Mouse (Mus musculus): ENCODE data around the gene Fhit. TPM values are rescaled to one million over a fixed set of nuclear protein-coding genes. Genes with fewer than 3 reads are reported as not detected.

Gene Fhit
- polyA plus RNA-seq, 1 experiment from 2014 or later: 6.1 TPM

GRCm38 (mm10) chr14:9643700-9644099 is 1518.1 kb downstream of the Fhit start:
- 85% methylated on average over 7 of the region's 7 CpGs for WGBS

DNA sequence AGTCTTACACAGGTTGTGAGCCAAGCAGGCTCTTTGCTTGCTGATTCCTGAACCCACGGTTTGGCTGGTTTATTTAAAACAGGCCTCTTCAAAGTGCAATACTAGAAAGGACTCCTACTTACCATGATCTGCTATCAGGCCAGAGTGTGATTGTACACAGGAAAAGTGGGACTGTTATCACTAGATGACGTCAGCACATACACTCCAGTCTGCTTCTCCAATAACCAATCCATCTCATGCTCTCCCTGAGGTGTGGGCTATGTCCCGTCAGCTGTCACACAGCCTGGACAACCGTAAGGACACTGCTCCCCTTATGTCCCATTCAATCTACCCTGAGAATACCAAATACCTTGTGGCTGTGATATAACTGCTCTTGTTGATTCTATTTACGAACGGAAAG is 1519.2 kb downstream of the Fhit start:
- Histone ChIP-seq H3K9me3 (ENCODE audit: control insufficient read depth, low read length) (no peaks in the 10 kb centered on the region), H3K27ac (replicated peaks in 1 of 2; ENCODE audit: control insufficient read depth in 1 of 2, insufficient read depth in 1 of 2, low read depth in 2 of 2, low read length in 2 of 2) (no peak overlapping the region), H3K9ac (ENCODE audit: low read length) (no peak overlapping the region), H3K36me3 (ENCODE audit: control insufficient read depth, insufficient read depth, low read length) (no peaks in the 10 kb centered on the region), H3K4me1 (ENCODE audit: control insufficient read depth in 2 of 2, insufficient read depth in 2 of 2, low read length in 2 of 2) (peaks cover 2 to 5% of the 10 kb centered on the region in 2 experiments; a peak in 2 of 4 replicates), H3K4me2 (ENCODE audit: low read length) (no peak overlapping the region), H3K27me3 (ENCODE audit: control insufficient read depth, insufficient read depth, low read length) (no peaks in the 10 kb centered on the region), H3K4me3 (ENCODE audit: control insufficient read depth in 1 of 2, insufficient read depth in 1 of 2, low read depth in 1 of 2, low read length in 2 of 2) (no peak overlapping the region)
- no peak for ATAC-seq (ENCODE audit: insufficient number of reproducible peaks, insufficient read depth, low FRiP score, low read depth)
- WGBS: 18% methylated on average over 6 of the region's 6 CpGs

More at GRCm38 (mm10) chr14:9643700-9644099, 1518.1 kb downstream of the Fhit start:
- no peak overlapping the region for H3K27ac ChIP-seq (replicated peaks in 1 of 2; ENCODE audit: control insufficient read depth in 1 of 2, insufficient read depth in 1 of 2, low read depth in 2 of 2, low read length in 2 of 2)
- H3K9me3 ChIP-seq (ENCODE audit: control insufficient read depth, low read length): no peaks in the 10 kb centered on the region
- H3K4me3 ChIP-seq (ENCODE audit: control insufficient read depth in 1 of 2, insufficient read depth in 1 of 2, low read depth in 1 of 2, low read length in 2 of 2): no peak overlapping the region
- no peak overlapping the region for H3K4me2 ChIP-seq (ENCODE audit: low read length)
- no peak overlapping the region for H3K9ac ChIP-seq (ENCODE audit: low read length)
- no peak for ATAC-seq (ENCODE audit: insufficient number of reproducible peaks, insufficient read depth, low FRiP score, low read depth)
- H3K36me3 ChIP-seq (ENCODE audit: control insufficient read depth, insufficient read depth, low read length): no peaks in the 10 kb centered on the region
- peaks cover 2 to 5% of the 10 kb centered on the region in 2 experiments; a peak in 2 of 4 replicates for H3K4me1 ChIP-seq (ENCODE audit: control insufficient read depth in 2 of 2, insufficient read depth in 2 of 2, low read length in 2 of 2)
- H3K27me3 ChIP-seq (ENCODE audit: control insufficient read depth, insufficient read depth, low read length): no peaks in the 10 kb centered on the region

DNA sequence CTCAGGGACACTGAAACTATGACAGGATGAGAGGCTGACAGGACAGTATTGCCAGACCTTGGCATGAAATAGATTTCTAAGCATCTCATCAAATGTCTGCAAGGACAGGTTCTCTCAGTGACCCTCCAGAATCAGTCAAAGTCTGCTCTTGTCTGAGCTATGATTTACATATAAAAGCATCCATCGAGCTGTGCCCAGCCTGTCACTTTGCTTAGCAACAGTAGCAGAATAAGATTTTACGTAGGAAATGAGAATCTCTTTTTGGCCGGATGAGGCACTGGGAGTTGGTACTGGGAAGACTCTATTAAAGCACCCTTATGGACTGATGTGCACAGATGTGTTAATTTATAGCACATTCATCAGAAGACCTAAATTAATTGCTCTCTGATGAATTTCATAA is 1519.8 kb downstream of the Fhit start:
- Histone ChIP-seq H3K36me3 (ENCODE audit: control insufficient read depth, insufficient read depth, low read length) (no peaks in the 10 kb centered on the region), H3K9ac (ENCODE audit: low read length) (no peak overlapping the region), H3K27ac (replicated peaks in 1 of 2; ENCODE audit: control insufficient read depth in 1 of 2, insufficient read depth in 1 of 2, low read depth in 2 of 2, low read length in 2 of 2) (no peak overlapping the region), H3K4me1 (ENCODE audit: control insufficient read depth in 2 of 2, insufficient read depth in 2 of 2, low read length in 2 of 2) (peaks cover 2 to 5% of the 10 kb centered on the region in 2 experiments; a peak in 2 of 4 replicates), H3K27me3 (ENCODE audit: control insufficient read depth, insufficient read depth, low read length) (no peaks in the 10 kb centered on the region), H3K4me3 (ENCODE audit: control insufficient read depth in 1 of 2, insufficient read depth in 1 of 2, low read depth in 1 of 2, low read length in 2 of 2) (no peak overlapping the region), H3K4me2 (ENCODE audit: low read length) (no peak overlapping the region), H3K9me3 (ENCODE audit: control insufficient read depth, low read length) (no peaks in the 10 kb centered on the region)
- ATAC-seq (ENCODE audit: insufficient number of reproducible peaks, insufficient read depth, low FRiP score, low read depth): no peak
- 86% methylated on average over 3 of the region's 3 CpGs for WGBS

DNA sequence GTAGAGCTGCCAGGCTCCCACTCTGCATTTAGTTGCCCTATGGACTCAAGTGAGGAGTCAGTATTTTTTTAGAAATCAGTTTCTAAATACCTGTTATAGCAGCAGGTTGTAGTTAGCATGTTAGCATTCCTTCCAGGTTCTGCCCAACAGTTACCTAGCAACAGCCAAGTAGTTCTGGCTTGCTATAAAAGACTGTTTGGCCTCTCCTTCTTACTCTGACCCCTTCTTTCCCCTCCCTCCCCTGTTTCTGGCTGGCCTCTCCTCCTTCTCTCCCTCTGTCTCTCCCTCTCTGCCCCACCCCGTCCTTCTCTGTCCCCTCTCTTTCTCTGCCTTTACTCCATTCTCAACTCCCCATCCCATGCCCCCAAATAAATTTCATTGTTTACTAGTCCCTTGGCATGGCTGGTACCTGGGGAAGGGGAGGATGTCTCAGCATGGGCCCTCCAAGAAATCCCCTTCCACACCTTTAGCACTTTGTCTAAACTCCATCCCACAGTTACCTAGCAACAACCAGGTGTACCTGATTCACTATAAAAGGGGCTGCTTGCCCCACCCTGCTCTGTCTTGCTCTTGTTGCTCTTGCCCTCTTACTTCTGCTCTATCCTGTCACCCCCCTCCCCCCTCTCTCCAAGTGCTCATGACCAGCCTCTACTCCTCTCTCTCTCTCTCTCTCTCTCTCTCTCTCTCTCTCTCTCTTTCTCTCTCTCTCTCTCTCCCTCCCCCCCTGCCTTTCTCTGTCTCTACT is 1527.4 kb downstream of the Fhit start:
- Histone ChIP-seq H3K36me3 (ENCODE audit: control insufficient read depth, insufficient read depth, low read length) (no peaks in the 10 kb centered on the region), H3K4me2 (ENCODE audit: low read length) (no peak overlapping the region), H3K9ac (ENCODE audit: low read length) (no peak overlapping the region), H3K27me3 (ENCODE audit: control insufficient read depth, insufficient read depth, low read length) (no peaks in the 10 kb centered on the region), H3K9me3 (ENCODE audit: control insufficient read depth, low read length) (no peaks in the 10 kb centered on the region), H3K27ac (replicated peaks in 1 of 2; ENCODE audit: control insufficient read depth in 1 of 2, insufficient read depth in 1 of 2, low read depth in 2 of 2, low read length in 2 of 2) (no peak overlapping the region), H3K4me1 (ENCODE audit: control insufficient read depth in 2 of 2, insufficient read depth in 2 of 2, low read length in 2 of 2) (no peaks in the 10 kb centered on the region), H3K4me3 (ENCODE audit: control insufficient read depth in 1 of 2, insufficient read depth in 1 of 2, low read depth in 1 of 2, low read length in 2 of 2) (no peak overlapping the region)
- 80% methylated on average over 1 of the region's 1 CpGs for WGBS
- no peak for ATAC-seq (ENCODE audit: insufficient number of reproducible peaks, insufficient read depth, low FRiP score, low read depth)

DNA sequence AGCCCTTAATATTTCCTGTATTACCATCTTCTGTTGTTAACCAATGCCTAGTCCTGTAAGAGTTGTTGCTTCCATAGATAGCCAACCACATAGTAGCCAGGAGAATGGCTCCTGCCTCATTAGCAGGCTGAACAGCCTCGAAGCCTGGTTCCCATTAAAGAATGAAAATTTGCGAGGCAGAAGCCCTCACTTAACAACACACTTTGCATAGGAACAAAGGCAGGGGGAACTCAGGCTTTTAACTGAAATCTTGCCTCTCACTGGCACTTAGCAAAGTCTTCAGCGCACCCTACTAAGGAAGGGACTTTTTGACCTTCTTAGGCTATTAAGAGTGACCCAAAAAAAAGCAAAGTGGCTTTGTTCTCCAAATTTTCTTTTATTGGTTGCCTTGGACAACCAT is 1529.3 kb downstream of the Fhit start:
- no peak for ATAC-seq (ENCODE audit: insufficient number of reproducible peaks, insufficient read depth, low FRiP score, low read depth)
- Histone ChIP-seq H3K4me2 (ENCODE audit: low read length) (no peak overlapping the region), H3K4me1 (ENCODE audit: control insufficient read depth in 2 of 2, insufficient read depth in 2 of 2, low read length in 2 of 2) (no peaks in the 10 kb centered on the region), H3K27ac (replicated peaks in 1 of 2; ENCODE audit: control insufficient read depth in 1 of 2, insufficient read depth in 1 of 2, low read depth in 2 of 2, low read length in 2 of 2) (no peak overlapping the region), H3K27me3 (ENCODE audit: control insufficient read depth, insufficient read depth, low read length) (no peaks in the 10 kb centered on the region), H3K9ac (ENCODE audit: low read length) (no peak overlapping the region), H3K9me3 (ENCODE audit: control insufficient read depth, low read length) (no peaks in the 10 kb centered on the region), H3K4me3 (ENCODE audit: control insufficient read depth in 1 of 2, insufficient read depth in 1 of 2, low read depth in 1 of 2, low read length in 2 of 2) (no peak overlapping the region), H3K36me3 (ENCODE audit: control insufficient read depth, insufficient read depth, low read length) (no peaks in the 10 kb centered on the region)
- WGBS: 46% methylated on average over 3 of the region's 3 CpGs

DNA sequence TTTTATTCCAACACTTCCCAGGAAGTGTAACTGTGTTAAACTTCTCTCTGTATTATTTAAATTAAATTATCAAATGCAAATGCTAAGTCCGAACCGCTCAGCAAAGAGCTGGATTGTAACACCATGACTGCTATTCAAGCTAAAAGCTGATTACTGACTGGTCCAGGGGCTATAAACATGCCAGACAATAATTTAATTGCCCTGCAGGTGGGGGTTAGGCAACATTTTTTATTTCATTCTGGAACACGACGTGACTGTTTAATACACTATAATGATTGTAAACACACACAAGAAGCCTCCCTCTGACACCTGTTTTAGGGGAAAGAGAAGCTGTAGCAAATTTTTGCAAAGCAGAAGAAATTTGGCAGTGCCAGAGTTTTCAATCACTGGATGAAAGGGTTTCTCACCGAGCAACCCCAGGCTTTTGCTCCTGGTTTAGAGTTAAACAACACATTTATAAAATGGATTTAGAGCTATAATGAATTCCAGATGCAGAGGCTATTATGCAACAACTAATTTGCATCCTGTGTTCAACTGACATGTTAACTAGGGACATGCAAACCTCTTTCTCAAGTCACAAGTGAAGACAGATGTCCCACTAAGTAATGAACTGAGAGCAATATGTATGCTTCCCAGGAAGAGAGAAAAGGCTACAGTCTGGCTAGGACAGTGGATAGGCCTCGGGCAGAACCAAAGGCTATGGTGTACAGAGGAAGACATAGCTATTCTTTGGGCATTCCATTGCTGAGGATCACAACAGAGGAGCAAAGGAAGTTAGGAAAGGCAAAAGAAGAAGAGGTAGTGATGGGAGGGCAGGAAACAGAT is 1538.4 kb downstream of the Fhit start:
- WGBS: 82% methylated on average over 6 of the region's 6 CpGs
- H3K9ac ChIP-seq (ENCODE audit: low read length): no peak overlapping the region

GRCm38 (mm10) chr14:9620902-9621540 is 1540.8 kb downstream of the Fhit start:
- no peak overlapping the region for H3K27ac ChIP-seq (replicated peaks in 1 of 2; ENCODE audit: control insufficient read depth in 1 of 2, insufficient read depth in 1 of 2, low read depth in 2 of 2, low read length in 2 of 2)
- H3K4me2 ChIP-seq (ENCODE audit: low read length): no peak overlapping the region
- H3K4me3 ChIP-seq (ENCODE audit: control insufficient read depth in 1 of 2, insufficient read depth in 1 of 2, low read depth in 1 of 2, low read length in 2 of 2): no peak overlapping the region
- no peaks in the 10 kb centered on the region for H3K9me3 ChIP-seq (ENCODE audit: control insufficient read depth, low read length)
- no peak for ATAC-seq (ENCODE audit: insufficient number of reproducible peaks, insufficient read depth, low FRiP score, low read depth)
- H3K36me3 ChIP-seq (ENCODE audit: control insufficient read depth, insufficient read depth, low read length): no peaks in the 10 kb centered on the region
- no peak overlapping the region for H3K9ac ChIP-seq (ENCODE audit: low read length)
- 40% methylated on average over 3 of the region's 3 CpGs for WGBS
- no peaks in the 10 kb centered on the region for H3K4me1 ChIP-seq (ENCODE audit: control insufficient read depth in 2 of 2, insufficient read depth in 2 of 2, low read length in 2 of 2)
- H3K27me3 ChIP-seq (ENCODE audit: control insufficient read depth, insufficient read depth, low read length): no peaks in the 10 kb centered on the region

More for the DNA sequence above, 1538.4 kb downstream of the Fhit start:
- H3K36me3 ChIP-seq (ENCODE audit: control insufficient read depth, insufficient read depth, low read length): no peaks in the 10 kb centered on the region
- H3K9me3 ChIP-seq (ENCODE audit: control insufficient read depth, low read length): no peaks in the 10 kb centered on the region
- no peak overlapping the region for H3K4me2 ChIP-seq (ENCODE audit: low read length)
- no peaks in the 10 kb centered on the region for H3K27me3 ChIP-seq (ENCODE audit: control insufficient read depth, insufficient read depth, low read length)
- no peak overlapping the region for H3K27ac ChIP-seq (replicated peaks in 1 of 2; ENCODE audit: control insufficient read depth in 1 of 2, insufficient read depth in 1 of 2, low read depth in 2 of 2, low read length in 2 of 2)
- no peak for ATAC-seq (ENCODE audit: insufficient number of reproducible peaks, insufficient read depth, low FRiP score, low read depth)
- H3K4me3 ChIP-seq (ENCODE audit: control insufficient read depth in 1 of 2, insufficient read depth in 1 of 2, low read depth in 1 of 2, low read length in 2 of 2): no peak overlapping the region
- H3K4me1 ChIP-seq (ENCODE audit: control insufficient read depth in 2 of 2, insufficient read depth in 2 of 2, low read length in 2 of 2): no peaks in the 10 kb centered on the region; a peak in 1 of 4 replicates
